11 mouse cellular contexts compared by ENCODE assay signal in the genomic region with DNA sequence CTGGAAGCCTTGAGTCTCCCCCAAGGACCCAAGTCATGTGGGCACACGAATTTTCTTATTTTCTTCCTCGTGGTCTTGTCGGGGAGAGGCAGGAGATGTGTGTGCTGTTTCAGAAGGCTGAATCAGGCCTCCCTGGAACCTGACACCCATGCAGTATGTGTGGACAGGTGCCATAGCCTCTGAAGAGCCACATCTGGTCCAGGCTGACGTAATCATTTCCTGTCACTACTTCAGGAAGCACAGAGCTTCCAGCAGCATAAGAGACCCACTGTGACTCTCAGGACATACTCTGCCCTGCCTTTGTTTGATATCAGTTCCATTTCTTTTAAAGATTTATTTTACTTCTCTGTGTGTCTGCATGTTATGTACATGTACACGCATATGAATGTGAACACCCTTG.
A peak's percentile ranks its signal among the peaks of the same experiment; 100 is the strongest.
DNase-seq lines count a peak whose midpoint lies in the region; ATAC-seq and TF ChIP-seq lines count a peak whose summit lies in the region.
"Had no signal": no experiment of that assay in that cellular context is flagged by ENCODE, and none has a peak within 500 bp of the region (broad histone marks: within the 10 kb centered on the region; RNA-seq: fewer than 3 reads in every experiment).

No protein-coding gene starts in this region.

- peak; percentile 48 for DNase-seq in forebrain, embryonic 11.5 days (ENCODE audit: low spot score)
- DNase-seq in forebrain, postnatal 0 days = no peak
- peak; percentile 87 for DNase-seq in 3T3-L1 (ENCODE audit: low read depth, low spot score)
- DNase-seq in embryonic facial prominence, embryonic 14.5 days (ENCODE audit: low spot score) = peak; percentile 76
- DNase-seq in hindbrain, postnatal 0 days (ENCODE audit: low spot score) = no peak
- no peak for DNase-seq in cerebellum, adult 11-12 months
- no peak for DNase-seq in lung, postnatal 10 days
- DNase-seq: B cell, adult 2 months had no signal

- H3K27ac ChIP-seq in forebrain, embryonic 11.5 days (ENCODE audit: low read depth, low read length) = no peak overlapping the region
- no peak overlapping the region for H3K27ac ChIP-seq in forebrain, postnatal 0 days (ENCODE audit: low read depth, low read length)
- no peak overlapping the region; the same call in 1 of the 2 replicates for H3K27ac ChIP-seq in embryonic facial prominence, embryonic 14.5 days (replicated peaks; ENCODE audit: low read depth, low read length)
- no peak overlapping the region for H3K27ac ChIP-seq in hindbrain, postnatal 0 days
- H3K27ac ChIP-seq: midbrain, embryonic 12.5 days; stomach, embryonic 15.5 days had no signal

- no peak for ATAC-seq in forebrain, embryonic 11.5 days (replicated peaks; ENCODE audit: low FRiP score)
- ATAC-seq in forebrain, postnatal 0 days = no peak
- peak; percentile 71 for ATAC-seq in embryonic facial prominence, embryonic 14.5 days (ENCODE audit: low read depth)
- ATAC-seq in megakaryocyte, adult 5-6 weeks (ENCODE audit: poor library complexity, severe bottlenecking) = peak; percentile 59; the same call in 1 of the 2 replicates
- ATAC-seq in hindbrain, postnatal 0 days = no peak

- no peak overlapping the region for H3K9ac ChIP-seq in forebrain, embryonic 11.5 days (ENCODE audit: low read length)
- H3K9ac ChIP-seq in forebrain, postnatal 0 days = no peak overlapping the region
- no peak overlapping the region for H3K9ac ChIP-seq in embryonic facial prominence, embryonic 14.5 days (ENCODE audit: low read depth, low read length)
- no peak overlapping the region for H3K9ac ChIP-seq in hindbrain, postnatal 0 days (replicated peaks; ENCODE audit: low read length)
- H3K9ac ChIP-seq: midbrain, embryonic 12.5 days; stomach, embryonic 15.5 days had no signal

- H3K4me2 ChIP-seq in forebrain, embryonic 11.5 days (ENCODE audit: low read depth, low read length, severe bottlenecking) = no peak overlapping the region
- no peak overlapping the region for H3K4me2 ChIP-seq in forebrain, postnatal 0 days (ENCODE audit: low read depth)
- no peak overlapping the region for H3K4me2 ChIP-seq in embryonic facial prominence, embryonic 14.5 days (ENCODE audit: low read depth, low read length)
- no peak overlapping the region for H3K4me2 ChIP-seq in hindbrain, postnatal 0 days (ENCODE audit: low read depth, low read length)
- H3K4me2 ChIP-seq: midbrain, embryonic 12.5 days; stomach, embryonic 15.5 days had no signal

- H3K9me3 ChIP-seq in forebrain, embryonic 11.5 days (ENCODE audit: control insufficient read depth, low read length) = no peaks in the 10 kb centered on the region
- no peaks in the 10 kb centered on the region for H3K9me3 ChIP-seq in forebrain, postnatal 0 days (ENCODE audit: low read length)
- H3K9me3 ChIP-seq in embryonic facial prominence, embryonic 14.5 days (ENCODE audit: control insufficient read depth, low read length) = no peaks in the 10 kb centered on the region
- H3K9me3 ChIP-seq in hindbrain, postnatal 0 days (ENCODE audit: low read length) = no peaks in the 10 kb centered on the region
- H3K9me3 ChIP-seq: midbrain, embryonic 12.5 days; stomach, embryonic 15.5 days had no signal

- H3K4me1 ChIP-seq in forebrain, embryonic 11.5 days (replicated peaks; ENCODE audit: control insufficient read depth, insufficient read depth, low read length) = no peaks in the 10 kb centered on the region
- H3K4me1 ChIP-seq in forebrain, postnatal 0 days (ENCODE audit: insufficient read depth) = no peaks in the 10 kb centered on the region
- peaks cover 11% of the 10 kb centered on the region; the same call in 1 of the 2 replicates for H3K4me1 ChIP-seq in embryonic facial prominence, embryonic 14.5 days (ENCODE audit: control insufficient read depth, insufficient read depth, low read length)
- no peaks in the 10 kb centered on the region for H3K4me1 ChIP-seq in hindbrain, postnatal 0 days (ENCODE audit: insufficient read depth, low read length)
- H3K4me1 ChIP-seq: midbrain, embryonic 12.5 days; stomach, embryonic 15.5 days had no signal

- H3K27me3 ChIP-seq in forebrain, embryonic 11.5 days (ENCODE audit: control insufficient read depth, insufficient read depth, low read length) = no peaks in the 10 kb centered on the region
- H3K27me3 ChIP-seq in forebrain, postnatal 0 days (ENCODE audit: insufficient read depth, low read length) = no peaks in the 10 kb centered on the region
- H3K27me3 ChIP-seq in embryonic facial prominence, embryonic 14.5 days (replicated peaks; ENCODE audit: control insufficient read depth, insufficient read depth, low read length) = no peaks in the 10 kb centered on the region
- no peaks in the 10 kb centered on the region for H3K27me3 ChIP-seq in hindbrain, postnatal 0 days (ENCODE audit: insufficient read depth, low read length)
- H3K27me3 ChIP-seq: midbrain, embryonic 12.5 days; stomach, embryonic 15.5 days had no signal

- no peaks in the 10 kb centered on the region for H3K36me3 ChIP-seq in forebrain, embryonic 11.5 days (ENCODE audit: control insufficient read depth, insufficient read depth, low read length)
- H3K36me3 ChIP-seq in forebrain, postnatal 0 days (ENCODE audit: insufficient read depth) = no peaks in the 10 kb centered on the region
- H3K36me3 ChIP-seq in embryonic facial prominence, embryonic 14.5 days (ENCODE audit: control insufficient read depth, insufficient read depth, low read length) = no peaks in the 10 kb centered on the region
- no peaks in the 10 kb centered on the region for H3K36me3 ChIP-seq in hindbrain, postnatal 0 days (ENCODE audit: insufficient read depth, low read length)
- H3K36me3 ChIP-seq: midbrain, embryonic 12.5 days; stomach, embryonic 15.5 days had no signal

- 83% methylated on average over 5 of the region's 5 CpGs for WGBS in forebrain, embryonic 11.5 days
- 81% methylated on average over 5 of the region's 5 CpGs for WGBS in forebrain, postnatal 0 days
- 26% methylated on average over 5 of the region's 5 CpGs for WGBS in embryonic facial prominence, embryonic 14.5 days
- 73% methylated on average over 5 of the region's 5 CpGs for WGBS in hindbrain, postnatal 0 days

- no peak overlapping the region for H3K4me3 ChIP-seq in forebrain, embryonic 11.5 days (ENCODE audit: low read depth, low read length)
- H3K4me3 ChIP-seq in forebrain, postnatal 0 days (ENCODE audit: low read depth, low read length) = no peak overlapping the region
- no peak overlapping the region for H3K4me3 ChIP-seq in embryonic facial prominence, embryonic 14.5 days (ENCODE audit: low read depth, low read length)
- no peak overlapping the region for H3K4me3 ChIP-seq in hindbrain, postnatal 0 days (ENCODE audit: low read length)
- H3K4me3 ChIP-seq: midbrain, embryonic 12.5 days; stomach, embryonic 15.5 days had no signal

- no peak for TF ChIP-seq CTCF in forebrain, postnatal 0 days (IDR thresholded peaks at IDR 0.05; ENCODE audit: low read depth)
- TF ChIP-seq CTCF in hindbrain, postnatal 0 days (IDR thresholded peaks at IDR 0.05; ENCODE audit: low read depth) = no peak

Comparison
In these comparisons a context has a peak if more than half of its experiments do, and no peak if none do; other contexts are left out.
1. DNase-seq: peak in forebrain, embryonic 11.5 days (single experiment), 3T3-L1 (single experiment) and embryonic facial prominence, embryonic 14.5 days (single experiment); none in forebrain, postnatal 0 days (single experiment), hindbrain, postnatal 0 days (single experiment), cerebellum, adult 11-12 months (single experiment) and lung, postnatal 10 days (single experiment).
2. ATAC-seq: peak in embryonic facial prominence, embryonic 14.5 days (single experiment) and megakaryocyte, adult 5-6 weeks (single experiment); none in forebrain, embryonic 11.5 days (single experiment), forebrain, postnatal 0 days (single experiment) and hindbrain, postnatal 0 days (single experiment).